Mouse (Mus musculus): ENCODE data around the gene Wwp2. TPM values are rescaled to one million over a fixed set of nuclear protein-coding genes. Genes with fewer than 3 reads are reported as not detected.

Wwp2 gene
- total RNA-seq, 1 experiment: 49.2 TPM

DNA sequence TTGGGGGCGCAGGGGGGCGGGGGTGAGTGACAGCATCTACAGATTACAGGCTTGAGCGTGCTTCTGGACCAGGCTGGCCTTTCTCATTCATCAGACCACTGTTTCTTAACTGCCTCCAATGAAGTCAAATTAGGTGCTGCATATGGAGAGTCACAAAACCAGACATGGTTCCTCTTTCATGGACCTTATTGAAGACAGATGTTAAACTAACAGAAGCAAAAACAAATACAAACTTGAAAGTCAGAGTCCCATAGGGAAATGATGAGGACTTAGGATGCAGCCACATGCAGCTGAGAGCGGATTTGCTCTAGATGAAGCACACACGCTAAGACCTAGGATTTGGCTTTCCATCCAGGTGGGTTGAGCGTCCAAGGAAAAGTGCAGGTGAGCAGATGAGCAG, 61.5 kb downstream of the Wwp2 start:
- no peak overlapping the region for H3K4me3 ChIP-seq (ENCODE audit: insufficient read depth in 1 of 2, low read depth in 1 of 2, low read length in 2 of 2, poor library complexity in 1 of 2, severe bottlenecking in 1 of 2)
- no peak for TF ChIP-seq ZNF384 (IDR thresholded peaks at IDR 0.05; ENCODE audit: low read depth, low read length)
- no peak for TF ChIP-seq ZC3H11A (IDR thresholded peaks at IDR 0.05; ENCODE audit: borderline replicate concordance, low read depth, low read length)
- TF ChIP-seq MAFK (IDR thresholded peaks at IDR 0.05; ENCODE audit: insufficient read depth, low read depth, low read length): no peak
- no peak for TF ChIP-seq CHD2 (IDR thresholded peaks at IDR 0.05; ENCODE audit: low read depth, low read length)
- TF ChIP-seq HCFC1 (IDR thresholded peaks at IDR 0.05; ENCODE audit: borderline replicate concordance, insufficient read depth, low read length): no peak
- DNase-seq (ENCODE audit: low read depth, low spot score): no peak
- in situ Hi-C loops (cut with MboI; ENCODE audit: low sequenced_read_pairs in 2 of 2, unreplicated experiment in 2 of 2): no loop called here
- no peaks in the 10 kb centered on the region for H3K36me3 ChIP-seq (ENCODE audit: control insufficient read depth, insufficient read depth, low read length, poor library complexity, severe bottlenecking)
- no peak overlapping the region for H3K27ac ChIP-seq (ENCODE audit: insufficient read depth, low read depth, low read length, poor library complexity, severe bottlenecking)
- no peak overlapping the region for H3K9ac ChIP-seq (ENCODE audit: insufficient read depth, low read depth, low read length, poor library complexity, severe bottlenecking)
- H3K9me3 ChIP-seq (ENCODE audit: control insufficient read depth, insufficient read depth, low read depth, low read length): no peaks in the 10 kb centered on the region
- peaks cover 3% of the 10 kb centered on the region in 2 experiments; a peak in 3 of 4 replicates for H3K4me1 ChIP-seq (ENCODE audit: control insufficient read depth in 2 of 2, insufficient read depth in 2 of 2, low read length in 2 of 2, poor library complexity in 1 of 2)

- Histone ChIP-seq H3K4me1 (ENCODE audit: control insufficient read depth in 2 of 2, insufficient read depth in 2 of 2, low read length in 2 of 2, poor library complexity in 1 of 2) (peaks cover 4 to 8% of the 10 kb centered on the region in 2 experiments; a peak in 3 of 4 replicates), H3K9ac (ENCODE audit: insufficient read depth, low read depth, low read length, poor library complexity, severe bottlenecking) (no peak overlapping the region), H3K9me3 (ENCODE audit: control insufficient read depth, insufficient read depth, low read depth, low read length) (no peaks in the 10 kb centered on the region), H3K4me3 (ENCODE audit: insufficient read depth in 1 of 2, low read depth in 1 of 2, low read length in 2 of 2, poor library complexity in 1 of 2, severe bottlenecking in 1 of 2) (no peak overlapping the region), H3K27ac (ENCODE audit: insufficient read depth, low read depth, low read length, poor library complexity, severe bottlenecking) (no peak overlapping the region), H3K36me3 (ENCODE audit: control insufficient read depth, insufficient read depth, low read length, poor library complexity, severe bottlenecking) (no peaks in the 10 kb centered on the region)
- no peak for TF ChIP-seq MAFK (IDR thresholded peaks at IDR 0.05; ENCODE audit: insufficient read depth, low read depth, low read length)
- TF ChIP-seq ZNF384 (IDR thresholded peaks at IDR 0.05; ENCODE audit: low read depth, low read length): no peak
- no peak for TF ChIP-seq ZC3H11A (IDR thresholded peaks at IDR 0.05; ENCODE audit: borderline replicate concordance, low read depth, low read length)
- TF ChIP-seq CHD2 (IDR thresholded peaks at IDR 0.05; ENCODE audit: low read depth, low read length): no peak
- no peak for TF ChIP-seq HCFC1 (IDR thresholded peaks at IDR 0.05; ENCODE audit: borderline replicate concordance, insufficient read depth, low read length)
- no peak for DNase-seq (ENCODE audit: low read depth, low spot score)
- in situ Hi-C loops (cut with MboI; ENCODE audit: low sequenced_read_pairs in 2 of 2, unreplicated experiment in 2 of 2): no loop called here
Measured at GRCm38 (mm10) chr8:107498390-107498789, 62.2 kb downstream of the Wwp2 start.

- H3K4me1 ChIP-seq (ENCODE audit: control insufficient read depth in 2 of 2, insufficient read depth in 2 of 2, low read length in 2 of 2, poor library complexity in 1 of 2): peaks cover 6 to 12% of the 10 kb centered on the region in 2 experiments
Measured at GRCm38 (mm10) chr8:107498806-107499205, 62.6 kb downstream of the Wwp2 start.

DNA sequence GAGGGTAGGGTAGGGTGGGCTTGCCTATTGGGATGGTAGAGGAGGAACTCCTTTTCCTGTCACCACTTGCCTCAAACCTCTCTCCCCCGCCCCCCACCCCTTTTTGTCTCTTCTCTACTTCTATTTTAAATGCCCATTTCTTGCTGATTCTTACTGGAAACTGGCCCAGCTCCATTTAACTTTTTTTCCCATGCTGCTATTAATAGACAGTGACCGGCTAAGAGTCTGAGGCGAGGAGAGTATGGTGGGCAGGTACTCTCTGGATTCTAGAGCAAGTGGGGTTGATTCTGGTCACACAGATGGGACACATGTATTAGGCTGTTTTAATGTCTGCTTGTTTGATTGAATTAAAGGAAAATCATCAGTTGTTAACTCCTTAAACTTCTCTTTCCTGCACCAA, 63.4 kb downstream of the Wwp2 start:
- H3K4me3 ChIP-seq (ENCODE audit: insufficient read depth in 1 of 2, low read depth in 1 of 2, low read length in 2 of 2, poor library complexity in 1 of 2, severe bottlenecking in 1 of 2): no peak overlapping the region
- in situ Hi-C loops (cut with MboI; ENCODE audit: low sequenced_read_pairs in 2 of 2, unreplicated experiment in 2 of 2): no loop called here
- no peaks in the 10 kb centered on the region for H3K36me3 ChIP-seq (ENCODE audit: control insufficient read depth, insufficient read depth, low read length, poor library complexity, severe bottlenecking)
- no peak for DNase-seq (ENCODE audit: low read depth, low spot score)
- H3K9me3 ChIP-seq (ENCODE audit: control insufficient read depth, insufficient read depth, low read depth, low read length): no peaks in the 10 kb centered on the region
- H3K27ac ChIP-seq (ENCODE audit: insufficient read depth, low read depth, low read length, poor library complexity, severe bottlenecking): no peak overlapping the region
- no peak overlapping the region for H3K9ac ChIP-seq (ENCODE audit: insufficient read depth, low read depth, low read length, poor library complexity, severe bottlenecking)
- no peak for TF ChIP-seq ZNF384 (IDR thresholded peaks at IDR 0.05; ENCODE audit: low read depth, low read length)
- no peak for TF ChIP-seq CHD2 (IDR thresholded peaks at IDR 0.05; ENCODE audit: low read depth, low read length)
- no peak for TF ChIP-seq MAFK (IDR thresholded peaks at IDR 0.05; ENCODE audit: insufficient read depth, low read depth, low read length)
- no peak for TF ChIP-seq HCFC1 (IDR thresholded peaks at IDR 0.05; ENCODE audit: borderline replicate concordance, insufficient read depth, low read length)
- TF ChIP-seq ZC3H11A (IDR thresholded peaks at IDR 0.05; ENCODE audit: borderline replicate concordance, low read depth, low read length): no peak
- H3K4me1 ChIP-seq (ENCODE audit: control insufficient read depth in 2 of 2, insufficient read depth in 2 of 2, low read length in 2 of 2, poor library complexity in 1 of 2): peaks cover 6 to 12% of the 10 kb centered on the region in 2 experiments

More at GRCm38 (mm10) chr8:107498806-107499205, 62.6 kb downstream of the Wwp2 start:
- Histone ChIP-seq H3K9me3 (ENCODE audit: control insufficient read depth, insufficient read depth, low read depth, low read length) (no peaks in the 10 kb centered on the region), H3K36me3 (ENCODE audit: control insufficient read depth, insufficient read depth, low read length, poor library complexity, severe bottlenecking) (no peaks in the 10 kb centered on the region), H3K27ac (ENCODE audit: insufficient read depth, low read depth, low read length, poor library complexity, severe bottlenecking) (no peak overlapping the region), H3K4me3 (ENCODE audit: insufficient read depth in 1 of 2, low read depth in 1 of 2, low read length in 2 of 2, poor library complexity in 1 of 2, severe bottlenecking in 1 of 2) (no peak overlapping the region), H3K9ac (ENCODE audit: insufficient read depth, low read depth, low read length, poor library complexity, severe bottlenecking) (no peak overlapping the region)
- TF ChIP-seq MAFK (IDR thresholded peaks at IDR 0.05; ENCODE audit: insufficient read depth, low read depth, low read length): no peak
- TF ChIP-seq ZC3H11A (IDR thresholded peaks at IDR 0.05; ENCODE audit: borderline replicate concordance, low read depth, low read length): no peak
- no peak for TF ChIP-seq CHD2 (IDR thresholded peaks at IDR 0.05; ENCODE audit: low read depth, low read length)
- TF ChIP-seq HCFC1 (IDR thresholded peaks at IDR 0.05; ENCODE audit: borderline replicate concordance, insufficient read depth, low read length): no peak
- no peak for TF ChIP-seq ZNF384 (IDR thresholded peaks at IDR 0.05; ENCODE audit: low read depth, low read length)
- no peak for DNase-seq (ENCODE audit: low read depth, low spot score)
- in situ Hi-C loops (cut with MboI; ENCODE audit: low sequenced_read_pairs in 2 of 2, unreplicated experiment in 2 of 2): no loop called here

DNA sequence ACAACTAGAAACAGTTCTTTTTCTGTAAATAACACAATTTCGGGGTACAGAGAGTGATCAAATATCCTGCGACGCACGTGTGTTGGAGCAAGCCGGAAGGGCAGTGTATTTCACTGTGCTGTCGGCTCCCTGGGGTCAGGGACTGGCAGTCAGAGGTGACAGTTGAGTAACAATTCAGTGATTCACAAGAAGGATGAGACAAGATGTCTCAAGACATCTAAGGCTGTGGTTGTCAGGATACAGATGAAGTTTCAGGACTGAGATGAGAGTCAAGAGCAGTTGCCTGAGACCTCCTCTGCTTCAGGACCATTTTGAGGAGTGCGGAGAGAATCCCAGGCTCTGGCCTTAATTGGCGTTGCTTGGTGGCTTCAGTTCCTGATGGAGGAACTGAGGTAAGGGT, 66.2 kb downstream of the Wwp2 start:
- H3K4me3 ChIP-seq (ENCODE audit: insufficient read depth in 1 of 2, low read depth in 1 of 2, low read length in 2 of 2, poor library complexity in 1 of 2, severe bottlenecking in 1 of 2): no peak overlapping the region
- peaks cover 5% of the 10 kb centered on the region; the same call in 1 of the 2 replicates for H3K36me3 ChIP-seq (ENCODE audit: control insufficient read depth, insufficient read depth, low read length, poor library complexity, severe bottlenecking)
- no peak overlapping the region for H3K27ac ChIP-seq (ENCODE audit: insufficient read depth, low read depth, low read length, poor library complexity, severe bottlenecking)
- H3K9ac ChIP-seq (ENCODE audit: insufficient read depth, low read depth, low read length, poor library complexity, severe bottlenecking): no peak overlapping the region
- no peaks in the 10 kb centered on the region for H3K9me3 ChIP-seq (ENCODE audit: control insufficient read depth, insufficient read depth, low read depth, low read length)
- peaks cover 8 to 17% of the 10 kb centered on the region in 2 experiments for H3K4me1 ChIP-seq (ENCODE audit: control insufficient read depth in 2 of 2, insufficient read depth in 2 of 2, low read length in 2 of 2, poor library complexity in 1 of 2)
- TF ChIP-seq HCFC1 (IDR thresholded peaks at IDR 0.05; ENCODE audit: borderline replicate concordance, insufficient read depth, low read length) (no peak), MAFK (IDR thresholded peaks at IDR 0.05; ENCODE audit: insufficient read depth, low read depth, low read length) (no peak), ZNF384 (IDR thresholded peaks at IDR 0.05; ENCODE audit: low read depth, low read length) (no peak)
- no peak for DNase-seq (ENCODE audit: low read depth, low spot score)
- in situ Hi-C loops (cut with MboI; ENCODE audit: low sequenced_read_pairs in 2 of 2, unreplicated experiment in 2 of 2): no loop called here

Measured in ES-E14 (cell line).